Mouse (Mus musculus): ENCODE data around the gene Pcsk6.

- no peak for TF ChIP-seq CTCF (IDR thresholded peaks at IDR 0.05; ENCODE audit: low read depth, low read length)
- no peak for TF ChIP-seq POLR2A (IDR thresholded peaks at IDR 0.05; ENCODE audit: borderline replicate concordance, low read depth, low read length)
These were observed 198.8 kb downstream of the Pcsk6 start for GRCm38 (mm10) chr7:66060066-66060956.

Measured in bone marrow macrophage, adult 2 months (primary cell).